Mouse (Mus musculus) heart, adult 9 months (tissue): Measurements from ENCODE around the gene Rfx5.

Source experiments
- DNase-seq, 2 experiments: peaks; one replicate each; pipeline ENCODE4 v3.0.0; 2022; ENCODE audit warnings: low spot score in 2 of 2

Gene Rfx5

DNA sequence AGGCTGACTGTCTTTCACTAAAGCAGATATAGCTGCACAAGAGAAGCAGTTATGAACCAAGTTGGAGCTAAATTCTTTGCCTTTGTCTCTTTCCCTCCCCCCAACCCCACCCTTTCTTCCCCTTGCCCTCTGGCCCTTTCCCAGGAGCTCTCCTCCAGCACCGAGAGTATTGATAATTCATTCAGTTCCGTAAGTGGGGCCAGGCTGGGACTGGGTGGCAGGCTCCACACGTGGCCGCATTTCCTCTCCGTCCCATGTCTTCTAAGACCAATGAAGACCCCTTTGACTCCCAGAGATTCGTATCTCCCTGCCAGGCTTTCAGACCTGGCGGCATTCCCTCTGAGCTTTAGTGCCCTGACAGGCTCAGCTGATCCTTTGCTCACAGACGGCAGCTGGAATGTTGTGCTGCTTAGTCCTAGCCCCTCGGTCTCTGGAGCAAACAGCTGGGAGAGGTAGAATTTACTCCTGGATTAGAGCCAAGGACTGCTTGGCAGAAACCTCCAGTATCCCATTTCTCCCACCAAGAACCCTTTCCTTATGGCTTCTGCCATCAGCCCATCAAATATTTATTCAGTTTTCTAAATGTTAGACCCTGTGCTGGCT is 35.4 kb downstream of the Rfx5 start:
- peak in 1 of 2 experiments; percentile 18 for DNase-seq

DNA sequence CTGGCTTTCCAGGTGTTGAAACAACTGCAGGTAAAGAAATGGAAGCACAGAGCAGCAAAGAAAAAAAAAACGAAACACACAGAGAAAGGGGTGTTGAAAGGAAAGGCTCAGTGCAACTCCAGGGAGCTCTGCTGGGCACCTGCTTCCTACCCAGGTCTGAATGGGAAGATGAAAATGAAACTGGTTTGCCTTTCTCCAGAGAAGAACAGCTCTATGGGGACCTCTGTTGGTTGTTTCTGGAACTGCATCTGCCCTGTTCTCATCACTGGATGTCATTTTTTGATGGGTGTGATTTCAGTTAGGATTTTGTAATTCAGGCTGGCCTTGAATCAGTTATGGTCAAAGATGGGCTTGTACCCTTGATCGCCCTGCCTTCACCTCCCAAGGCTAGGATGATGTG is 43.1 kb downstream of the Rfx5 start:
- DNase-seq = peak; percentile 51 to 80

DNA sequence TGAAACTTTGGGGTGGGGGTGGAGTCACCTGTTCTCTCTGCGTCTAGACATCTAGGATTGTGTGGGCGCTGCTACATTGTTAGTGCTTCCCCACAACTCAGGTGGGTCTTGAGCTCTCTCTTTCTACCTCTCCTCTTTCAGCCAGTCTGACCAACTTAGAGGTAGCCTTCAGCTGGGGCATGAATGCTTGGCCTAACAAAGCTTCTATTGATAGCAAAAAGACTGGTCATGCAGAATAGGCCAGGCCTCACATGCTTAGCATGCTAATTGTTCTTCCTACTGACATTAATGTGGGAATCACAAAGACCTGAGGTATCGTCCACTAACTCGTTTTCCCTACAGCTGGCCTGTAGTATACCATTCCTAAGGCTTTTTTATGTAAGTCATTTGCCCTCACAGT is 48.7 kb downstream of the Rfx5 start:
- DNase-seq = no peak

DNA sequence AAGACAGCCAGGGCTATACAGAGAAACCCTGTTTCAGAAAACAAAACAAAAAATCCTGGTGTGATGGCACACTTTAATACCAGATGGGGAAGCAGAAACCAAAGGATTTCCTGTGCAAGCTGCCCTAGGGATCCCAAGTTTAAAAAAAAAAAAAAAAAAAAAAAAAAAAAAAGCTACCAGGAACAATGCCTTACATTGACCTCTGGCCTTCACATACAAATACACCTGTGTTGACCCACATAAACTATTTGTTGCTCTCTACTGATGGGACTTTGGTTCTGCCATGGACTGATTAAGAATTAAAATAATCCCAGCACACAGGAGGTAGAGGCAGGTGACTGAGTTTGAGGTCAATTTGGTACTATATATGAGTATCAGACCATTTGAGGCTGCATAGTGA is 49.4 kb downstream of the Rfx5 start:
- no peak for DNase-seq

DNA sequence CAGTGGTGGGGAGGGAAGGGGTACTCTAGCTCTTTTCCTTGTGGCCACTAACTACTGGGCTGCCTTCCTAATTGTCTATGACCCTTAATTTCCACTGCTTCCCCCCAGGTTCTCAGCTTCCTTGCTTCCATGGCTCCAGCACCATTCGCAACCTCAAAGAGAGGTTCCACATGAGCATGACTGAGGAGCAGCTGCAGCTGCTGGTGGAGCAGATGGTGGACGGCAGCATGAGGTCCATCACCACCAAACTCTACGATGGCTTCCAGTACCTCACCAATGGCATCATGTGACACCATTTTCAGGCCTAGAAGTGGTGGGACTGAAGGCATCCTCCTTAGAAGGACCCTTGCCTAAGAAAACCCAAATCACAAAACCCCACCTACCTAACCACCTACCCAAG is 51.8 kb downstream of the Rfx5 start:
- DNase-seq = no peak

DNA sequence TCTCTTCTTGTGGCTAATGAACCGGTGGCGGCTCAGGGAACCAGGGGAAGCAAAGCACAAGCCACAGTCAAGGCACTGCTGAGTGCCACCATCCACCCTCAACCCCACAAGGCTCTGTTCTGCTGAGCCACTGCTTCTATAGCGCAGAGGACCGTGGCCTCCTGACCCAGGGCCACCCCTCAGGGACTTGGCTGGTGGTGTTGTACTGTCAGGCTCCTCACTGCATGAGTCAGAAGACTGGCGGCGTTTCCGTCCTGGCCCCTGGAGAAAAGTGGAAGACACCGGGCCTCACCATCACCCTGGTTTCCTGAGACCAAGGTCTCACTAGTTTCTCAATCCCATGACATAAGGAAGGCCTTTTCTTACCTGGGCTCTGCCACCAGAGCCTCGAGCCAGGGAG is 53.8 kb downstream of the Rfx5 start:
- DNase-seq = no peak

DNA sequence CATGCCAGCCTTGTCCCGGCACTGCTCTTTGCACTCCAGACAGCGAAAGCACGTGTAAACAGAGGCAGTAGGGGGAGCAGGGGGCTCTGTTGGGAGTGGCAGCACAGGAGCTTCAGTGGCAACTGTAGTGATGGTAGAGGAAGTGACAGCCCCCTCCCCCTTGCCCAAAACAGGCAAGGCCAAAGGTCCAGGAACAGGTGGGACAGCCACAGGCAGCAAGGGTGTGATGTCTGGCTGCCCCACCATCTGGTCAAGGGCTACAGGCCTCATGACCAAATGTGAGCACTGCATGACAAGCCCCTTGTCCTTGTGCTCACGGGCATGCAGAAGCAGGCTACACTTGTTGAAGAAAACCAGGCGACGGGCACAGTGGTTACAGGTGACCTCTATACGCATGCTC is 56.5 kb downstream of the Rfx5 start:
- no peak for DNase-seq
